Mouse (Mus musculus) layer of hippocampus, adult 9-10 months (tissue): Measurements from ENCODE around the gene Furin.

Experiments used
- DNase-seq: peaks from one replicate; pipeline ENCODE4 v3.0.0; 2022; ENCODE audit warnings: low spot score

The Furin gene

DNA sequence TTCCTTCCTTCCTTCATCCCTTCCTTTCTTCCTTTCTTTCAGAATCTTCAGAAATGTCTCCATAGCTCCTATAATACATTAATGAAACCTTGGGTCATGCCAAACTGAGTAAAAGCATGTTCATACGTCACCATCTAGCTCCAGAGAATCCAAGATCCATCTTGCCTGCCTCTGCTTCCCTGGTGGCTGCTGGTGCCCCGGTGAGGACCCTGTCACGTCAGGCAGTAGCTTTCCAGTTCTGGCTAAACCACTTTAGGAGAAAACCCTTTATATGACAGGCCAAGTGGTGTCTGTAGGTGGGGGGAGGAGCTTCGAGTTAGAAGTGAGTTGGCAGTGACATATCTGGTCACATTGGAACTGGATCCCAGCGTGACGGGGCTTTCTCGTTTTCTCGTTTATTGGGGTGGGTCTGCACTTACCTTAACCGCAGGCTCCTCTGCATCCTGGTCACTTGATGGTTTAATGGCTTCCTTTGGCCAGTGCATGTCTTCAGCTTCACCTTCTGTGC is at the start of gene Furin:
Gene Furin (minus strand): TSS at position 249 of the 508 bp plus-strand sequence.
- DNase-seq, result no peak

DNA sequence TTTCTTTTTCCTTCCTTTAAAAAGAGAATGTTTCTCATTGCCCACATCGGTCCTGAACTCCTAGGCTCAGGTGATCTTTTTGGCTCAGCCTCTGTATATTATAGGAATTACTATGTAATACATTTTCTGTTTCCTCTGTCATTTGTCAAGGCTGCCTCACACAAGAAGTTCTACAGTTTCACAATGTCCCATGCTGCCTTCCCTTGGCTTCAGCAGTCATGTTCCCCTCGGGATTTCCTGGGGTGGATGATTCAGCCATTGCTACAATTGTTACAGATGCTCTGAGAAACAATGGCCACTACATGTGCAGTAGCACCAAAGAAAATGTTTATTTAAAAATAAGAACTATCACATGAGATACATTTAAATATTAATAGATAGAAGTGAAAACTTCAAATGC is 49.5 kb upstream of the Furin start:
- DNase-seq, result no peak

- DNase-seq, result no peak
These were observed 48.8 kb upstream of the Furin start for GRCm38 (mm10) chr7:80453997-80454396.

- no peak for DNase-seq
These were observed 47.9 kb upstream of the Furin start for GRCm38 (mm10) chr7:80453121-80453520.

- no peak for DNase-seq
These were observed 47.0 kb upstream of the Furin start for GRCm38 (mm10) chr7:80452241-80452640.

DNA sequence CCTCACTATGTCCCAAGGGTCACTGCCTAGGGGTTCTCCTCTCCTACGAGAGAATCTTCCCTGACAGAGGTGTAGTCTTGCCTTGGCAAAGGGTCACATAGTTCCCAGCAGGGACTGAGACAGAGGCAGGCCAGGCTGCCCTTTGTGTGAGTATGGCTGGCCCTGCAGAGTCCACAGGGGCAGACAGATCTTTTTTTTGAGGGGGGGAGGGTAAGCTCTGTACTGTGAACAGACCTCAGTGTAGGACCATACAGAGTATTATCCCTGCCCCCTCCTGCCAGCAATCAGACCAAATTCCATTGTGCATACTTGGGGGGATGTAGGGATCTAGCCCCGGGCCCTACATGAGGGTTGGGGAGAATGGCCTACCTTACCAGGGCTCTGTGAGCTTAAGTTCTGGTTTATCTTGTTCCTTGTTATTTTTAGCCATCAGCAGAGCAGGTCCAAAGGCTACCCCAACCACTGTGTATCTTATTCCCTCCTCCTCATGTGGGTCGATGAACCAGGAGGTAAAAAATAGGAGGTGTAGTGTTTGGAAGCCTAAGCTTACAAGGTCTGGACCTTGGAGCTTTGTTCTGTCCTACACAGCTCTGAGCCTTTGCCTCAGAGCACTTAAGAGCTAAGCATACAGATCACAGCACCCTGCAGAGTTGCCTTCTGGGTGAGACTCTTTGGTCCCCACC is 46.5 kb upstream of the Furin start:
- DNase-seq, result no peak

DNA sequence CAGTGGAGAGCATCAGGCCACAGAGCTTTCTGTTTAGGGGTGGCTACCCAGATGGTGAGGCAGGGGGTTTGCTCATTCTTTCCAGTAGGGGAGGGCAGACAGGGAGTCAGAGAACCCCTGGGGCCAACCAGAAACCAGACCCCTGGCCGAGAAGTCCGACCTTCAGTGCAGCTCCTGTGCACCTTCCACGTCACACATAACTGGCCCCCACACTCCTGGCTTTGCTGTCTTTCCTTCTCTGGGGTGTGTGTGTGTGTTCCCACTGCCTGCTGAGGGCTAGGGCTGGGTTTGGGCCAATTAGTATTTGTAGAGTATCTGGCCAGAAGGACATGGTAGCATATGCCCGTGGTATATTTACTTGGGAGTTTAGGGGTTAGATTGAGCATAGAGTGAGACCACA is 45.1 kb upstream of the Furin start:
- DNase-seq, result no peak

DNA sequence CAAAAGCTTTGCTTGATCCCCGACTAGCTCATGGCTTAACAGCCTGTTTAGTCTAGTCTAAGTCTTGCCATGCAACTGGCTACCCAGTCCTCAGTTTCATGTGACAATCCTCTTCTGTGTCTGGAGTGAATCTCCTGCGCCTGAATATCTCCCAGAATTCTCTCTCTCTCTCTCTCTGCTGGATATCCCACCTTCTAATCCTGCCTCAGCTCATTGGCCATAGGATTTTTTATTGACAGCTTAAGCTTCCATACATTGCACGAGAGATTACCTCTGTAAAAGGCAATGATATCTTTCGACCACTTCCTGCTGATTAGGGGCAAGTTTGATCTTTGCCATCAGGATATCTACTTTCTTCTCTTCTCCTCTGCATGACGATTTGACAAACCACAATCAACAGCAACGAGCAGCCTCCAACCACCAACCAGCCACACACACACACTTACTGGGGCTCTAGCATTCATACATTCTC is 44.4 kb upstream of the Furin start:
- no peak for DNase-seq

GRCm38 (mm10) chr7:80447336-80447735 is 42.1 kb upstream of the Furin start:
- DNase-seq, result no peak

- no peak for DNase-seq
These were observed 41.1 kb upstream of the Furin start for GRCm38 (mm10) chr7:80446221-80446878.

- DNase-seq, result no peak
These were observed 40.3 kb upstream of the Furin start for GRCm38 (mm10) chr7:80445492-80445891.

GRCm38 (mm10) chr7:80444401-80445249 is 39.4 kb upstream of the Furin start:
- DNase-seq, result no peak

DNA sequence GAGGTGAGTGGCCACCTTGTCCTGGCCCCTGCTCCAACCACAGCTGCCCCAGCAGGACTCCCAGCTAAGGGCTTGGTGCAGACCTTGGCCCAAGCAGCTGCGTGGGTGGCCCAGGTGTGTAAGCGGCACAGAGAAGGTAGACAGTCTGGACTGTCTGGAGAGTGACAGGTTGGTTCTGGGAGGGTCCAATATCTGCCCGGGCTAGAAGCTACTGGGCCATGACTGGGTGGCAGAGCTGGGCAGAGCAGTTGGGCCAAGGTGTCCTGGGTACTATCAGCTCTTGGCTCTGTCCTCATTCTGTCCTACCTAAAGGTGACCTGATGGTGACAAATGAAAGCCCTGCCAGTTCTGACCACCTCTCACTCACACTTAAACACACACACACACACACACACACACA is 37.9 kb upstream of the Furin start:
- no peak for DNase-seq

GRCm38 (mm10) chr7:80441986-80442904 is 37.0 kb upstream of the Furin start:
- DNase-seq, result no peak

GRCm38 (mm10) chr7:80440685-80441084 is 35.4 kb upstream of the Furin start:
- DNase-seq, result no peak

GRCm38 (mm10) chr7:80439789-80440488 is 34.7 kb upstream of the Furin start:
- DNase-seq, result no peak

- no peak for DNase-seq
These were observed 34.0 kb upstream of the Furin start for GRCm38 (mm10) chr7:80439032-80439760.

DNA sequence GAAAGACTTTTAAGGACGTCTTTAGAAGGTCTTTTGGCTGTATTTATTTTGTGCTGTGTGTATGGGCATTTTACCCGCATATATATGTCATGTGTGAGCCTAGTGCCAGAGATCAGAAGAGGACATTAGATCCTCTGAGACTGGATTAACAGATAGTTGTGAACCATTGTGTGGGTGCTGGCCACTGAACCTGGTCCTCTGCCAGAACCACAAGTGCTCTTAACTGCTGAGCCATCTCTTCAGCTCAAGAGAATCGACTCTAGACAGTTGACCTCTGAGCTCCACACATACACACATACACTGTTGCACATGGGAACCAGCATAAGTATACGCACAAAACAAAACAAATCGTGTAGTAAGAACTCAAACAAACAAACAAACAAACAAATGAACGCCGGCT is 31.3 kb upstream of the Furin start:
- DNase-seq, result no peak

GRCm38 (mm10) chr7:80435594-80435993 is 30.4 kb upstream of the Furin start:
- DNase-seq, result no peak

GRCm38 (mm10) chr7:80429661-80430060 is 24.4 kb upstream of the Furin start:
- DNase-seq, result no peak
